Mouse (Mus musculus) CH12.LX (cell line): ENCODE measurements at regions not wholly inside any gene's neighbourhood (a gene's known extent, or its start where the extent isn't known, plus 50 kb on each side); places are given as distances from the start of the nearest gene placed in this dataset.
"Not testable (repeated sequence)": the region's sequence is repeated elsewhere in the genome, so short reads cannot be mapped to it uniquely, and the experiment has no call there.

ENCODE experiments used
- DNase-seq: peaks from one replicate; pipeline ENCODE4 v3.0.0-alpha.2; 2013; ENCODE audit errors: extremely low read depth
- H3K27ac ChIP-seq: 2 replicates; pipeline ENCODE4 v1.5.1; 2012; ENCODE audit warnings: low read depth, mild to moderate bottlenecking, control low read depth, moderate library complexity; ENCODE audit not compliant: insufficient read depth
- H3K27me3 ChIP-seq: replicated peaks from 2 replicates; pipeline ENCODE3; 2012; ENCODE audit warnings: inconsistent platforms
- H3K36me3 ChIP-seq, 2 experiments: replicated peaks in 1 of 2; 2 replicates each; pipeline versions ENCODE3 to v1.6.1; 2012; ENCODE audit warnings: inconsistent platforms in 1 of 2, low read length in 1 of 2, mild to moderate bottlenecking in 1 of 2, mixed read lengths in 1 of 2, moderate library complexity in 1 of 2; ENCODE audit not compliant: control insufficient read depth in 1 of 2, insufficient read depth in 1 of 2
- H3K4me1 ChIP-seq, 2 experiments: 2 replicates each; pipeline ENCODE4 v1.6.1; 2012; ENCODE audit warnings: inconsistent platforms in 1 of 2, moderate library complexity in 1 of 2; ENCODE audit not compliant: insufficient read depth in 2 of 2, control insufficient read depth in 1 of 2
- H3K4me2 ChIP-seq: 2 replicates; pipeline ENCODE4 v1.6.1; 2012; ENCODE audit warnings: low read depth, mild to moderate bottlenecking, control low read depth; ENCODE audit not compliant: poor library complexity, insufficient read depth, severe bottlenecking
- H3K4me3 ChIP-seq, 3 experiments: fragments of 150-350 bp in 1 of 3; sonication (generic) in 1 of 3; replicated peaks in 1 of 3; 2 replicates each; pipeline versions ENCODE3 to v1.5.1; 2011 to 2012; ENCODE audit warnings: low read depth in 2 of 3, low read length in 2 of 3, mild to moderate bottlenecking in 2 of 3, moderate library complexity in 2 of 3, control low read depth in 1 of 3, improper control_type of control experiment in 1 of 3, inconsistent platforms in 1 of 3, mixed read lengths in 1 of 3; ENCODE audit not compliant: poor library complexity in 1 of 3
- H3K79me2 ChIP-seq: replicated peaks from 2 replicates; pipeline ENCODE4 v1.6.1; 2012; ENCODE audit warnings: mild to moderate bottlenecking, moderate library complexity; ENCODE audit not compliant: control insufficient read depth, poor library complexity, insufficient read depth, severe bottlenecking; ENCODE audit errors: extremely low read depth
- H3K9ac ChIP-seq: 2 replicates; pipeline ENCODE4 v1.6.1; 2012; ENCODE audit warnings: low read depth, mild to moderate bottlenecking, control low read depth, moderate library complexity; ENCODE audit not compliant: insufficient read depth
- H3K9me3 ChIP-seq: replicated peaks from 2 replicates; pipeline ENCODE3; 2012; ENCODE audit warnings: low read length, inconsistent platforms, mixed read lengths
- BHLHE40 ChIP-seq: IDR thresholded peaks from 2 replicates; pipeline ENCODE4 v1.6.1; 2011; ENCODE audit warnings: mild to moderate bottlenecking, low read depth, low read length, improper control_type of control experiment
- CHD1 ChIP-seq: IDR thresholded peaks from 2 replicates; pipeline ENCODE4 v1.6.1; 2012; ENCODE audit warnings: low read depth, low read length, improper control_type of control experiment, inconsistent platforms
- CTCF ChIP-seq, 2 experiments: IDR thresholded peaks in 1 of 2; conservative IDR thresholded peaks in 1 of 2; 2 replicates each; pipeline ENCODE4 v1.5.1; 2011 to 2012; ENCODE audit warnings: low read depth in 2 of 2, low read length in 2 of 2, improper control_type of control experiment in 1 of 2, inconsistent platforms in 1 of 2, mild to moderate bottlenecking in 1 of 2, moderate library complexity in 1 of 2
- EP300 ChIP-seq: IDR thresholded peaks from 2 replicates; pipeline ENCODE4 v1.6.1; 2011; ENCODE audit warnings: low read length, improper control_type of control experiment
- ETS1 ChIP-seq: conservative IDR thresholded peaks from 2 replicates; pipeline ENCODE4 v1.6.1; 2012; ENCODE audit warnings: low read depth, mild to moderate bottlenecking, inconsistent platforms, low read length, improper control_type of control experiment, moderate library complexity
- GABPA ChIP-seq: IDR thresholded peaks from 2 replicates; pipeline ENCODE4 v1.6.1; 2012; ENCODE audit warnings: low read depth, low read length, improper control_type of control experiment, inconsistent platforms; ENCODE audit not compliant: insufficient replicate concordance
- IRF4 ChIP-seq: IDR thresholded peaks from 2 replicates; pipeline ENCODE4 v1.6.1; 2014; ENCODE audit warnings: low read depth, mild to moderate bottlenecking, inconsistent platforms, low read length, improper control_type of control experiment
- JUN ChIP-seq: IDR thresholded peaks from 2 replicates; pipeline ENCODE4 v1.6.1; 2011; ENCODE audit warnings: low read depth, mild to moderate bottlenecking, low read length, improper control_type of control experiment, moderate library complexity; ENCODE audit not compliant: insufficient read depth
- JUND ChIP-seq: conservative IDR thresholded peaks from 2 replicates; pipeline ENCODE4 v1.6.1; 2011; ENCODE audit warnings: low read depth, low read length, improper control_type of control experiment
- MAZ ChIP-seq: IDR thresholded peaks from 2 replicates; pipeline ENCODE4 v1.6.1; 2012; ENCODE audit warnings: low read depth, mild to moderate bottlenecking, inconsistent platforms, low read length, improper control_type of control experiment, moderate library complexity
- MYC ChIP-seq: IDR thresholded peaks from 2 replicates; pipeline ENCODE4 v1.6.1; 2011; ENCODE audit warnings: low read depth, mild to moderate bottlenecking, improper control_type of control experiment, low read length
- NELFE ChIP-seq: IDR thresholded peaks from 2 replicates; pipeline ENCODE4 v1.6.1; 2011; ENCODE audit warnings: low read depth, low read length, improper control_type of control experiment
- POLR2AphosphoS2 ChIP-seq: IDR thresholded peaks from 2 replicates; pipeline ENCODE4 v1.6.1; 2011; ENCODE audit warnings: low read depth, low read length, improper control_type of control experiment
- RAD21 ChIP-seq: IDR thresholded peaks from 2 replicates; pipeline ENCODE4 v1.6.1; 2011; ENCODE audit warnings: low read depth, mild to moderate bottlenecking, low read length, improper control_type of control experiment, moderate library complexity
- TBP ChIP-seq: conservative IDR thresholded peaks from 2 replicates; pipeline ENCODE4 v1.6.1; 2011; ENCODE audit warnings: low read depth, low read length, improper control_type of control experiment
- USF1 ChIP-seq: IDR thresholded peaks from 2 replicates; pipeline ENCODE4 v1.6.1; 2014; ENCODE audit warnings: low read depth, mild to moderate bottlenecking, inconsistent platforms, low read length, improper control_type of control experiment
- USF2 ChIP-seq: conservative IDR thresholded peaks from 2 replicates; pipeline ENCODE4 v1.6.1; 2011; ENCODE audit warnings: low read depth, low read length, improper control_type of control experiment
- ZMIZ1 ChIP-seq: IDR thresholded peaks from 2 replicates; pipeline ENCODE4 v1.6.1; 2012; ENCODE audit warnings: low read depth, mild to moderate bottlenecking, inconsistent platforms, low read length, improper control_type of control experiment
- dilution Hi-C: fragments of 300-500 bp; cut with MboI; formaldehyde crosslinking; loops from 2 replicates; pipeline ENCODE4 v1.14.3; 2020; ENCODE audit warnings: low sequenced_read_pairs; ENCODE audit not compliant: extremely low pct_unique_long_range_greater_than_20kb, extremely low pct_ligation_motif_present
- in situ Hi-C: fragments of 300-500 bp; cut with MboI; formaldehyde crosslinking; loops from 3 replicates; pipeline ENCODE4 v1.14.3; 2019; ENCODE audit warnings: low sequenced_read_pairs, low pct_ligation_motif_present, low pct_unique_long_range_greater_than_20kb, mixed read lengths

- Histone ChIP-seq H3K36me3 (no peaks in the 10 kb centered on the region), H3K79me2 (no peaks in the 10 kb centered on the region), H3K4me3 (no peak overlapping the region), H3K27me3 (no peaks in the 10 kb centered on the region), H3K9ac (no peak overlapping the region), H3K27ac (no peak overlapping the region), H3K4me1 (no peaks in the 10 kb centered on the region), H3K9me3 (peaks cover 18% of the 10 kb centered on the region), H3K4me2 (no peak overlapping the region)
- no peak for DNase-seq
- dilution Hi-C loops (no loop called here), in situ Hi-C loops (no loop called here)
- TF ChIP-seq BHLHE40, result no peak
- TF ChIP-seq NELFE, result no peak
- no peak for TF ChIP-seq IRF4
- no peak for TF ChIP-seq USF1
- TF ChIP-seq EP300, result no peak
- no peak for TF ChIP-seq POLR2AphosphoS2
- TF ChIP-seq RAD21, result no peak
- no peak for TF ChIP-seq CTCF (conservative IDR thresholded peaks at IDR 0.05 in 1 of 2, IDR thresholded peaks at IDR 0.05 in 1 of 2; ENCODE audit: low read depth in 2 of 2, low read length in 2 of 2)
- TF ChIP-seq JUN, result no peak
- TF ChIP-seq GABPA, result no peak
- TF ChIP-seq CHD1, result no peak
- TF ChIP-seq TBP, result no peak
- TF ChIP-seq ZMIZ1, result no peak
- TF ChIP-seq USF2, result no peak
- TF ChIP-seq MAZ, result no peak
- TF ChIP-seq ETS1, result no peak
- no peak for TF ChIP-seq MYC
- no peak for TF ChIP-seq JUND
These were observed 661.2 kb upstream of the Slc8a1 start for GRCm38 (mm10) chr17:82399328-82399727.

- H3K36me3 ChIP-seq, H3K27ac ChIP-seq, in situ Hi-C loops, H3K4me2 ChIP-seq, DNase-seq, H3K27me3 ChIP-seq, H3K9ac ChIP-seq, H3K4me1 ChIP-seq, H3K79me2 ChIP-seq, H3K4me3 ChIP-seq, dilution Hi-C loops: not testable (repeated sequence)
- peaks cover 17% of the 10 kb centered on the region for H3K9me3 ChIP-seq
These were observed 641.2 kb upstream of the Slc8a1 start for GRCm38 (mm10) chr17:82379371-82379770.
